Mouse (Mus musculus) ovary, postnatal 36 days (tissue): ENCODE data around the gene Krt39.

Experiments used
- DNase-seq: peaks from one replicate; pipeline ENCODE4 v3.0.0; 2022; ENCODE audit warnings: low spot score, mixed read lengths

Gene Krt39

GRCm38 (mm10) chr11:99471946-99472345 is 49.2 kb downstream of the Krt39 start:
- DNase-seq: no peak

DNA sequence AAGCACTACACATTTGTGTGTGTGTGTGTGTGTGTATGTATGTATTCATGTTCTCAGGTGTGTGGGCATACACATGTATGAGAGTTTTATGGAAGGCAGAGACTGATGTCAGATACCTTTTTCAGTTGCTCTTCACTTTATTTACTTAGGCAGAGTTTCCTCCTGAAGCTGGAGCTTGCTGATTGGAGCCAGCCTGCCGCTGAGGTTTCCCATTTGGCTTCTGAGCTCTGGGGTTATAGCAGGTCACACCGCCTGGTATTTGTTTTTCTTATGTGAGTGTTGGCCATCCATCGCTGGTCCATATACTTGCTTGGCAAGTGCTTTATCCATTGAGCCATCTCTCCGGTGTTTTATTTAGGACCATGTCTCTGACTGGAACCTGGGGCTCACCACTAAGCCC is 51.9 kb downstream of the Krt39 start:
- DNase-seq: no peak

- no peak for DNase-seq
Measured at GRCm38 (mm10) chr11:99468566-99468965, 52.6 kb downstream of the Krt39 start.

DNA sequence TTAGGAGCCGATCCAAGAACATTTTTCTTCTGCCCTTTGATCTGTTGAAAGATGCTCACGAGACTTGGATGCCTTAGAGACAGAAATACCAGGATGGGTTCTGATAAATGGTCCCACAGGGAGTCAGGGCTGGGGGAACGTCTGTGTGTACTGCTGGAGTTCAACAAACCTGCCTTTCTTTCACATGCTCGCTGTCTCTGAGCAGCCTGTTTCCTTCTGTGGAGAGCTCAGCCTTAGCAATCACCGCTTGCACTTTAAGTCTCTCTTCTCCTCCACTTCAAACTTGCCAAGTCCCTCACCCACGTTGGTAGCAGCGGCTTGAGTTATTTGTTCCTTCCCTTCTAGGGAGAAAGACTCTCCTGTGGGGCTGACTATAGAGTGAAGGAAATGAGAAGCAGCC is 54.8 kb downstream of the Krt39 start:
- no peak for DNase-seq

DNA sequence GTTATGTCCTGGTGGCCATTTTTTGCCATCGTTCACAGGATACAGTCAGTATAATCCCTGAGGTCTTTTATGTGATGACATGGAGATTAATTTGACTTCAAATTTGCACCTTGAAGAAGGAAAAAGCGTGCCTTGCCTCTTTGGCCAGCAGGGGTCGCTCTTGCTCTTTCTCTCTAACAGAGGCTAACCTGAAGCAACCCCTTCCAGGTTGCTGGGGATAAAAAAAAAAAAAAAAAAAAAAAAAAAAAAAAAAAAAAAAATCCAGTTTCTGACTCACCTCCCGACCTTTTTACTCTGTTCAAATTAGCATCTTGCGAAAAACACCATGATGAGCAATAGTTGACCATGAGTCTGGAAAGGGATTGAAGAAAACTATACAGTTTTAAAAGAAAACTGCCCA is 56.3 kb downstream of the Krt39 start:
- peak; percentile 71 for DNase-seq
